Mouse (Mus musculus) megakaryocyte progenitor cell, adult 5-6 weeks (primary cell): ENCODE measurements around the gene Zfp706. TPM values are rescaled to one million over a fixed set of nuclear protein-coding genes. Genes with fewer than 3 reads are reported as not detected.

ENCODE experiments used
- ATAC-seq: replicated peaks from 2 replicates; pipeline ENCODE4 v1.8.0; 2016; ENCODE audit warnings: mild to moderate bottlenecking, moderate TSS enrichment, inconsistent platforms; ENCODE audit not compliant: poor library complexity
- total RNA-seq, 2 experiments: library from RNA; stranded (forward) in 1 of 2; stranded (reverse) in 1 of 2; fragments of 157-497, 149-512 nt in 1 of 2; fragments of 200-1000 nt in 1 of 2; gene quantifications; 2 replicates each; pipeline versions ENCODE4 v1.2.3 to v1.2.4; 2015 to 2017

The Zfp706 gene
- total RNA-seq, 2 experiments from 2014 or later: 95.9 to 403 TPM

DNA sequence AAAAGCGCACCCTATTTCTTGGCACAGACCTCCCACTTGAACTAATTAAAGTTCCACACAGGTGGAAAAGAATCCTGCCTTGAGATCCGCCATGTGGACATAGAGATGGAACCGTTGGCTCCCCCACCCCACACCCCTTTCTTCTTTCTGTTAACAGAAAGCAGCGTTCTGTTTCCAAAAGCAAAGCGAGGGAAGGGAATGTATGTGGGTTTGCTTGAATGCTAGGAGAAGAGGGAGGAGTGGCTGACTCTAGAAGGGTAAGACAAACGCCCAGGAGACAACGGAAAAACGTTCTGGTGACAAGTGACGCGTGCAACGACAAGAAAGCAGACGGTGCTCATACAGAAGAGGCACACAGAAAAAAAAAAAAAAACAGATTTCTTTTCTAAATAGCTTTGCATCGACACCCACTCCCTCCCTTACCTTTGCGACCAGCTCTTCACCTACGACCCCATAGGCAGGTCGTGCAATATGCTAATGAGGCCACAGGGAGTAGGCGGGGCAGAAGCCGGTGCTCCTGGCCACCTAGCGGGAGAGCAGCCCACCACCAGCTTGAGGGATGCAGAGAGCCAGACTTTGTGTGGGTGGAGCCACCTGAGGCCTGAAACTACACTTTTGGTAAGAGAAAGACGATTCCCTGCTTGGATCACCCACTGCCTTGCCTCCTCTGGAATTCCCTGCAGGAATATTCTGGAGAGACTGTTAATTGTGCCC is 27.9 kb downstream of the Zfp706 start:
- ATAC-seq: peak; percentile 99

DNA sequence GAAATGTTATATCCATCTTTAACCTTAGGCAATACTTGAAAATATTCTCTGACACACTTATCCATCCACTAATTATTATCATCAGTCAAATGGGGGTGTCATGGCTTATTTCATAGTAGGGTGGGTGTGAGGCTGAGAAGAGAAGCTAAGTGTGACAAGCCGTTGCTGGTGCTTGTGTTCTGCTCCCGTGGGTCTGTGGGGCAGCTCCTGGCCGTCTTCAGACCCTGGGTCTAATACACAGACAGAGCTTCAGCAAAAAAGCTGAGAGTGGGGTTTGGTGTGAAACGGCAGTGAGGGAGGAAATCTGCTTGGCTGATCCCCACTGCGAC is 28.4 kb downstream of the Zfp706 start:
- ATAC-seq: no peak

DNA sequence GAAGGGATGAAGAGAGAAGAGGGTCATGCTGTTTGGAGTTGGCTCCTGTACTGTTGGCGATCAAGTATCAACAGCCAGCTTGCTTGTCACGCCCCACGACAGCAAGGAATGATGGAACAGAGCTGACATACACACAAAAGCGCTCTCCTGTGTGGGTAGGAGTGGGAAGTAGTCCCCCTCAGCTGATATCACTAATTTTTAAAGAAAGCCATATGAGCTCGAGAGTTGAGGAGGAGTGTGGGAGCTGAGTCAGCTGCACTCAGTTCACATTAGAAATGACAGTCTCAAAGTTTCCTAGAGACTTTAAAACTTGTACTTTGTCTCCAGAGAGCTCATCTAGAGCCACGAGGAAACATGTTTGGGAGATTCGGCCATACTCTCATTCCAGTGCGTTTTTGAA is 29.8 kb downstream of the Zfp706 start:
- no peak for ATAC-seq

DNA sequence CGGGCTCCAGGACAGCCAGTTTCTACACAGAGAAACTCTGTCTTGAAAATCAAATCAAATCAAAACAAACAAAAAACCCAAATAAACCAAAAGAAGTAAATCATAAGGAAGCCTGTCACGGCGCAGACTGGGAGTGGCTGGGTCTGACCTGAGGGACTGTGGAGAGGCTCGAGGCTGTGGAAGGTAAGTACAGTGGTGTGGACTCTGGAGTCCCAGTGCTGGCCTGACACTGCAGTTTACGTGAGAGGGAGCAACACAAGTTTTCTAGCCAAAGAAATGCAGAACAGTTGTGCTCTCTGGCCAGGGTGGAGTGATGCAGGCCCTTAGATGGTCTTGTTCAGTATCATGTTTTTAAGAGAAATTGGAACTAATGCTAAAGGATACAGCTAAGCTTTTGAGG is 31.9 kb downstream of the Zfp706 start:
- no peak for ATAC-seq

DNA sequence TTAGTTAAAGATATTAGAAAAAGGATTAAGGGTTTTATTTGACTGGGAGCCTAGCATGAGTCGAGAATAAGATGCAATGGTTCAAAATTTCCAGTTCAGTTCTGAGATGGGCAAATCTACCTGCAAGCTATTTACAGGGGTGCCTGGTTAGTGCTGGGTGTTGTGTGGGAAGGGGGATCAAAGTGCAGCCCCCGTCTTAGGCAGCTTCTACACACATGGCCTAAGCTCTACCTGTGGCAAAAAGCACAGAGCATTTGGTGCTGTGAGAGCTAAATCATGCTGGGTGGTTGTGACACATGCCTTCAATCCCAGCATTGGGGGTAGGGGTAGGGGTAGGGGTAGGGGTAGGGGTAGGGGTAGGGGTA is 32.3 kb downstream of the Zfp706 start:
- no peak for ATAC-seq

DNA sequence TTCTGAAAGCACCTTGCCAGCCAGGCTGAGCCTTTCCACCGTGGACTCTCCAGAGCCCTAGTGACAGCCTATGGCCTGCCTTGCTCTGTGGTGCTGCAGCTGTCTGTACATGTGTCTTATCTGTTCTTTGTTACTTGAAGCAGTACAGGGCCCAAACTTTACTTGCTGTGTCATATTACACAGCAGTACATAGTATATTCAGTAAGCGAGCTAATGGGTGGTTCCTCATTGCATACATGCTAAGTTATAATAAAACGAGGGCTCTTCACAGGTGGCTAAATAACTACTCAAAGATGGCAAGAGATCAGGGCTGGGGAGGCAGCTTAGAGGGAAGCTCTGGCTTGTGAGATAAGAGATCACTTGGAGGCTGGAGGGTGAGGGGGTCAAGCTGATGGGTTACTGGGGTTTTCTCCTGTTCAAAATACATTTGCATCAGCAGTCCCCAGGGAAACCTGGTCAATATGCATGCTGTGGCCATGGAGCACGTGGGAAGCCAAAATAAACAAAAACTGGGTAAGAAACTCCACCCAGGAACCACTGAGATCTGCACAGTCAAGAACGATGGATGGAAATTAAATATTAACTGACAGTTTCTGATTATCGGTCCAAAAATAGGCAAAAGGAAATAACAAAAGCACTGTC is 32.8 kb downstream of the Zfp706 start:
- peak; percentile 74 for ATAC-seq

DNA sequence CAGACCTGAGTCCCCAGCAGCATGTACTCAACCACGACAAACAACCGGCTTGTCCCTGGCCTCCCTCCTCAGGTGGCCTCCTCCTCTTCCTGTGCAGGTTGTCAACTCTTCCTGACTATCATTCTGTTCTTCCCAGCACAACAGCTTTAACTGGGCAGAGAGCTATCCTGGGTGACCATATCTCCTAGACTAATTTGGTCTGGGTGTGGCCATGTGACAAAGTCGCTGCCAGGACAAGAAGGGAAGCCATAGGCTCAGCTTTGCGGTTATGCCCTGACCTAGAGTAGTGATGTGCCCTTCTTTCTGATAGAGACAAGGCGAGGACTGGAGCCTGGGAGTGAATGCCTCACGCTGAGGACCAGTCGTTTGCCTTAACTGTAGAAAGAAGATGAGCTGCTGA is 33.9 kb downstream of the Zfp706 start:
- ATAC-seq: no peak

DNA sequence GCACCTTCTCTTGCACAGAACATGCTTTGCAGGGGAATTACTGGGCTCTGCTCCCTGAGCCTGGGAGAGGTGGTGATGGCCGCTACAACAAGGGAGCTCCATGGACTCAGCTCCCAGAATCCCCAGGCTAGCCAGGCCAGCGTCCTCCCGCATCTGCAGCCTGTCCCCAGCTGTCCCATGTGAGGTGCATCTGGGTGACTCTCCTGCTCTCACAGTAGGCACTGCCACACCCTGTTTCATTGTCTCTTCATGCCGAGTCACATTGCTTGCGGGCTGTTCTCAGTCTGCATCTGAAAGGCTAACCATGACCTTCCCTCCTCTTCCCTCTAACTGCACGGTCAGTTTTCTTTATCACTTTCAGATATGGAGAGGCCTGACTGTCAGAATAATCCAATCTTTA is 34.3 kb downstream of the Zfp706 start:
- peak; percentile 38; the same call in 1 of the 2 replicates for ATAC-seq

DNA sequence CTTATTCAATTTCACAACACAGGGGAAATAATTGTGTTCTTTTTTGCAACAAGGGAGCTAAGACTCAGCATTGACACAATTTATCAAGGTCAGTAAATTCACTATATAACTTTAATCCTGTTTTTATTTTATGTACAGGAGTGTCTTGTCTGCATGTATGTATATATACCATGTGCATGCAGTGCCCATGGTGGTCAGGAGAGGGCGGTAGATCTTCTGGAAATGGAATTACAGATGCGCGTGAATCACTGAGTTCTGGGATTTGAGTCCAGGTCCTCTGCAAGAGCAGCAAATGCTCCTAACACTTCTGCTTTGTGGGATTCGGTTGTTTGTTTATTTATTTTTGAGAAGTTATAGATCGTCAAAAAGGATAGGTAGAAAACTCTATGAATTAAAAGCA is 37.8 kb downstream of the Zfp706 start:
- no peak for ATAC-seq

DNA sequence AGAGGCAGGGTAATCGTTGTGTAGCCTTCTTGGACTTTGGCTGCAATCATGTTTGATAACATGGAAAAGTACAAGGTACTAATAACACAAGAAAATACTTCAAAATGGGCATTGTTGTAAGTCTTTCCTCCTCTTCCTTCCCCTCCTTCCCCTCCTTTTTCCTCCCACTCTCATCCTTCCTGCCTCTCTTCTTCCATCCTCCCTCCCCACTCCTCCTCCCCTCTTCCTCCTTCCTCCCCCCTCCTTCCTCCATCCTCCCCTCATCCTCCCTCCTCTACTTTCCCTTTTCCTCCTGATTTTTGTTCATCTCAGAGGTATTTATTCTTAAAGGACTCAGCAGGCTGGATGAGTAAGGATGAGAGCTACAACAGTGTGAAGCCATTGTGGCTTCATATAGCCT is 39.3 kb downstream of the Zfp706 start:
- ATAC-seq: no peak

DNA sequence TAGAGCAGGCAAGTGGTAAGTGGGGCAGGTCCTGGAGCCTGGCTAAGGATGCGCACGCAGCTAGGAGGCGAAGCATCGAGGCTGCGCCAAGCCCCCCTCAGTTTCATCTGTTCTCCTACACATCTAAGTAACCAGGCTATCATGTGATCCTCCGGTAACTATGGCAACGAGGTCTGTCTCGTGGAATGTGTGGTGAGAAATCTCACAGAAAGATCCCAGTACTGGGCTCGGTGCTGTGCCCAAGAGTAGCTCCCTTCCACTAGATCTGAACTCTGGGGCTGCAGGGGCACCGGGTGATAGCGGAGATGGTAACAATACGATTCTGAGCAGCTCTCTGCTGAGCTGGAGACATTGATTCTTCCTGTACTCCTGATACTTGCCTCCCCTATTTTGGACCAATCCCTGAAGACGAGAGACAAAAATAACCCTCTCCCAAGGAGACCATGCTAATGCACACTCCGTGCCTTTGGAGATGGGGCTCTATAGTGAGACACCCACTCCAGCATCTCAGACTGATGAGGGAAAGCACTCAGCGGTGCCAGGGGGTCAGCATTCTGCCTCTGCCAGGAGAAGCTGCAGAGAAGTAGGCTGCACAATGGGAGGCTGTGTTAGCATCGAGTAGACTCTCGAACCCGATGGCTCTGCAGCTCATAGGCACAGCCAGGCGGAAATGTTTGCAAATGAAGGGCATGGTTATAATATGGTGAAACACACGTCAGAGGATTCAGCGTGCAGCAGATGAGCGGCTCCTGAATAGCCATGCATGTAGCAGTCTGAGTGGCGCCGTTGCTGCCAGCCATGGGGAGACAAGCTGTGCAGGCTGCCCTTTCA is 40.0 kb downstream of the Zfp706 start:
- no peak for ATAC-seq

DNA sequence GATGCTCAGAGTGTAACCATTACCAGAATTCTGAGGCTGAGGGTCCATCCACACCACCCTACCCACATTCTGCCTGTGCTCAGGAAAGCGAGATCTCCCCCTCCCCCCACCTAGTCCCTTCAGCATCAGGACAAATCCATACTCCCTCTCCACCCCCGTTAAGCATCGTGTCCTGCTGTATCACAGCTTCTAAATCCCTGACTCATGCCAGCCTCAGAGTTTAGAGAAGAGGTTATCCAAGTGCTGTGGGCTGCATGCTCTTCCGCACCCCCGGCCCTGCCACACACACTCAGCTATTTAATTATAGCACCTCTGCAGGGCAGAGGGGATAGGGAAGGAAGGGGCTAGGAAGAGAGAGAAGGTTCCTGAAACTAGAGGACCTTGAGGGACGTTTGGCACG is 40.6 kb downstream of the Zfp706 start:
- ATAC-seq: peak; percentile 70

DNA sequence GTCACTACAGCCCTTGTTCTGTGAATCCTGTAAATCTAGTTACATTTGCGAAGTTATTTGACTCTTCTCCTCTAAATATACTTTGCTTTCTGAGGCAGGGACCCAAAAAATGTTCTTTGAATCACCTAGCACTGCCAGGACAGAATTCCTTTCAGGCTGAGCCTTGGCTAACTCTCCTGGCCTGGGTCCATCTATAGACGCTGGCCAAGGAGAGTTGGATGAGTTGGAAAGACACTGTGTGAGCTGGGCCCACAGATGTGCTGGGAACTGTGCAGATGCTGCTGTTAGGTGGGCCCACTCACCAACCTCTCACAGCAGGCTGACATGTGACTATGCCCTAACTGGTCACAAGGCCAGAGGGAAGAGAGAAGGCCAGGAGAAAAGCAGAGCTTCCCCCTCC is 41.1 kb downstream of the Zfp706 start:
- no peak for ATAC-seq

DNA sequence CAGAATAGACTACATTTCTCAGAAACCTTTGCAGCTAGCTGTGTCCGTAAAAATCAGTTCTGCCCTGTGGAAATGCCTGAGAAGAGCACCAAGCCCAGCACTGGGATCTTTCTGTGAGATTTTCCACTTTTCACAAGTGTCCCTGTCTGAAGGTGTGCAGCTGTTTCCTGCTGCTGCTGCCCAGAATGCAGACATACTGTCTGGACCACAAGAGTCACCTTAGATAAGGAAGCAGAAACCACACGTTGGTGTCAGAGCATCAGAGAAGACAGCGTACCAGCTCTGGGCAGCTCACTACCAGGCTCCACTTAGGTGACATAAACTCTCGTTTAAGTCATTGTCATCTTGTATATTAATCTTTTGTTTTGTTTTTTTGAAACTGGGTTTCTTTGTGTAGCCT is 41.8 kb downstream of the Zfp706 start:
- peak; percentile 51 for ATAC-seq

DNA sequence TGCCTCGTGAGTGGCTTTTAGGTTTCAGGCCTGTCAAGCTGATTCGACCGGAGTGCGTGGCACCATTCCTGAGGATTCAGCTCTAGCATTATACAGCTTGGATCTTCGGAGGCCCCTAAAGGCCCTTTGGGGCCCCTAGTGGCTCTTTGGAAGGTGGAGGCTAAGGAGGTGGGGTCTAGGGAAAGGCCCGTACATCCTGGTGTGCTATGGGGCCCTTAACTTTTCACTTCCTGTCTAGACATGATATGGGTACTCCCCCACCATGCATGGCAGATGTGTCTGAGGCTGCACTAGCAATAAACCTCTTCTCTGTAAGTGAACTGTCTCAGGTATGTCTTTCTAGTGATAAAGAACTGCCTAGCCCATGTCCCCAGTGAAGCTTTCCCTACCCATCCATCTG is 44.6 kb downstream of the Zfp706 start:
- ATAC-seq: no peak

DNA sequence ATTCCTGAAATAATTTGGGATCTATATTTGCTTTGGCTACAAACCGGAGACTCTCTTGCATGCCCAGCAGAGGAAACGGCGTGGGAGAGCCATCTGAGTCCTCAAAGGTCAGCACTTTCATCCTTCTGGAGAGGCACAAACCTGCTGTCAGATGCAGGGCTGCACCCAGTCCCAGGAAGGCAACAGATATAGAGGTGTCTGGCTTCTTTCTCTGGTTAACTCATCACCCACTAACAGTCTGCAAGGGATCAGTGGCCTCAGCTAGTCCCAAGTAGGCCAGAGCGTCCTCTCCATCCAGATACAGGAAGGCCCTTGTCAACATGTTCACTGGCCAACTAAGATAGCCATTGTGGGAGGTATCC is 46.7 kb downstream of the Zfp706 start:
- ATAC-seq: no peak

DNA sequence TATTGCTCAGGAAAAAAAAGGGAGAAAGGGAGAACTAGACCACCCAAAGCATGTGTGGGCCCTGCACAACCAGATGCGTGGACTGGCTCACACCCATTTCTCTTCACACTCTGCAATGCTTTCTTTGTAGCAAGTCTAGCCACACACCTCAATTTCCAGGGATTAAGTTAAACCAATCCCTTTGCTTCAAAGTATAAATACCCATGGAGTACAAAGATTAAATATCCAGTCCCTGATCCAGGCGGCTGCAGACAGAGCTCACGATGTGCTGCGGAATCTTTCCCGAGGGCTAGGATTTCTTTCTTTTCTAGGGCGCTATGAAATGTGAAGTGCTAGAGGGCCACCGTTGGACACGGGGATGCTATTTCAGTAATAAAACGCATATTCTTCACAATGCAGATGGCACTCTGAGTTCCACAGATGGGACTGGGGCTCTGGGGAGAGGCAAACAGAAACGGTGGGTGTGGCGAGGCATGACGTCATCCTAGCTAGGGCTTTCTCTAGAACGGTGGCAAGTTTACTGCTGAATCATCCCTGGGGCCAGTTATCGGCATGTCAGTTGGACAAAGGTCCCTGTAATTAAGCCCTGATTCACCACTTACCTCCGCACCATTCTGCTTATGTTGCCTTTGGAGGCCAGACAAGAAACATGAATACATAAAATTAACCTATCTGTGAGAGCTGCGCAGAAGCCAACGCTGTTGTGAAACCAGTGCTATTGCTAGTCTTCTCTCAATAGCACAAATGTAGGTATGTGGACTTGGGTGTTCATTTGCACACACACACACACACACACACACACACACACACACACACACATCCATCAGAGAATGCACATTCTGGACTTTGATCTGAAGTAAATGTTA is 47.3 kb downstream of the Zfp706 start:
- ATAC-seq: peak; percentile 97

DNA sequence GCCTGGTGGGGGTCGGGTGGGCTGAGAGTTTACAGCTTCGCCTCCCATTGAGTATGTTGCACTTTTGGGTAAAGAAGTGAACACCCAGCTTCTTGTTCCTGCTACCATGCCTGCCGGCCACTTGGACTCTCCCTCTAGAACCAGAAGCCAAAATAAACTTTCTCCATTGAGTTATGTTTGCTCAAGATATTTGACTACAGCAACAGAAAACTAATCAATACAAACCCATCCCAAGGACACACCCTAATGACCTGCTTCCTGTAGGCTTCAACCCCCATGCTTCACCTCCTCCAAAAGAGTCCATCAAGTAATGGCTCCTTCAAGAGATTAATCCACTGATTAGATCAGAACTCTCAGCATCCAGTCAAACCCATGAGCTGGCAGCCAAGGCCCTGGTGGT is 51.4 kb downstream of the Zfp706 start:
- ATAC-seq: no peak

DNA sequence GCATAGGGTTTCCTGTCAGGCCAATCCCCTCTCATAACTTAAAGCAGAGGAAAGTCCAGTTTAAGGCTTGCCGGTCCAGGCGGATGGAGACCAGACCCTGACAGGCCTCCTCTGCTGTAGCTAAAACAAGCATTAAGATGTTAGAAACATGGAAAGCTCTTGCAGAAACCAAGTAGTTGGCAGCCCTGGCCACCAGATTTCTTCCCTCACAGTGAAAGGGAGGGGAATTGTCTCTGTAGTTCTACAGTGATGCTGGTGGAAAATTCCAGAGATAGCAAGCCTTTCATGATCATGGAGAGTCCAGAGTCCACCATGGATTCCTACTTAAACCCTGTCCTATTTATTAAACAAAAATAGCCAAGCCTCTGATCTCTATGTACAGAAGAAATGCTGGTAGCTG is 57.3 kb downstream of the Zfp706 start:
- no peak for ATAC-seq

DNA sequence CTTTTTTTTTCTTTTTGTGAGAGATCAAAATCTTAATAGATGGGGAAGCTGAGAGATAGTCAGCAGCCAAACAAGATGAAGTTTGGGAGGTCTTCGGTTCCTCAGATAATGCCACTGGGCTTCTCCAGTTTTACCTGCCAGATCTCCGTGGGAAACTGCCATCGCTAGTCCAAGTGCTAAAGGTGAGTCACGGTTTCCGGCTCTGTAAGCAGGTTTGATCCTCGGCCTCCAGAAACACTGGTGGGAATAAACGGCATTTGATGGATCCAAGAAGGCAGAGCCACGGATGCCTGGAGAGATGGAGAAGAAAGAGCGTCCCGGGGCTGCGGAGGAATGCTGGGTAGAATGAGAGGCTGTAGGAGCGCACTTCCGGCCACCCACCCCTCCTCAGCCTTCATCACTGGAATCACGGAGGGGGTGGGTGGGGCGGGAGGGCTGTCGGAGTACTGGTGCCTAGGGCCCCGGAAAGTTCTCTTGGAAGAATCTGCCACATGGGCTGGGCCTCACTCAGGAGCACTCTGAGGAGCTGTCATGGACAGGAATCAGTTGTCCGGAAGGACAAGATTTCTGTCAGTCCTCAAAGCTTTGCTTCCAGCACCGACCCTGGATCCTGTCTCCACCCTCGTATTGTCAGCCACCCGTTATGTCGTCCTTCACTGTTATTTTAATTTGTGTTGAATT is 58.6 kb downstream of the Zfp706 start:
- ATAC-seq: no peak
